Mouse (Mus musculus): ENCODE measurements around the gene Gpha2.

GRCm38 (mm10) chr19:6233647-6234046 is 7.5 kb downstream of the Gpha2 start:
- TF ChIP-seq POLR2A (IDR thresholded peaks at IDR 0.05; ENCODE audit: borderline replicate concordance, extremely low read depth, low read depth, low read length): no peak
- no peak for TF ChIP-seq CTCF (IDR thresholded peaks at IDR 0.05; ENCODE audit: insufficient read depth, low read length)

All from lung, adult 2 months (tissue).